Mouse (Mus musculus): ENCODE data around the gene Matn1. TPM values are rescaled to one million over a fixed set of nuclear protein-coding genes. Genes with fewer than 3 reads are reported as not detected.

Matn1 gene
- polyA plus RNA-seq, 1 experiment, result 0.14 TPM

GRCm38 (mm10) chr4:130915006-130915667, 29.0 kb upstream of the Matn1 start:
- no peak for TF ChIP-seq POLR2A (IDR thresholded peaks at IDR 0.05; ENCODE audit: borderline replicate concordance, extremely low read depth, low read depth, low read length)
- TF ChIP-seq CTCF (IDR thresholded peaks at IDR 0.05; ENCODE audit: insufficient read depth, low read length), result no peak
- Histone ChIP-seq H3K4me1 (ENCODE audit: control insufficient read depth, insufficient read depth, low read length) (no peaks in the 10 kb centered on the region; the same call in 1 of the 2 replicates), H3K4me3 (replicated peaks; ENCODE audit: extremely low read depth, low read depth, low read length) (peak overlapping the region; percentile 59)
- DNase-seq, result no peak
- 38% methylated on average over 12 of the region's 12 CpGs for WGBS

DNA sequence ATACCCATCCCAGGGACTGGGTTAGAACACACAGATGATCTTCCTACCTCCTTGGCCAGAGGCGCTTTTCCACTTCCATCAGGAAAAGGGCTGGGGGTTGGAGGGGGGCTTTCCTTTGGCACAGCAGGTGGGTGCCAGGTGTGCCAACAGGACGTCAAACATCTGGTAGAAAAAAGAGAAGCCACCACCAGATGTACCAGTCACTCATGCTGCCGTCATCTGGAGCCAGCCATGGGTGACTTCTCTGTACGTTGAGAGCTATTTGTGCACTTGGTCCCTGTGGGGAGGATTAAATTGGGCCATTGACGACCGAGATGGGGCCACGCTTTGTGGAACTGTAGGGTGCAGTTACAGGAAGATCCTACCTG, 28.5 kb upstream of the Matn1 start:
- no peak for TF ChIP-seq POLR2A (IDR thresholded peaks at IDR 0.05; ENCODE audit: borderline replicate concordance, extremely low read depth, low read depth, low read length)
- H3K4me3 ChIP-seq (replicated peaks; ENCODE audit: extremely low read depth, low read depth, low read length), result no peak overlapping the region
- 60% methylated on average over 7 of the region's 7 CpGs for WGBS
- DNase-seq, result no peak
- no peaks in the 10 kb centered on the region; the same call in 1 of the 2 replicates for H3K4me1 ChIP-seq (ENCODE audit: control insufficient read depth, insufficient read depth, low read length)

- Histone ChIP-seq H3K4me1 (ENCODE audit: control insufficient read depth, insufficient read depth, low read length) (no peaks in the 10 kb centered on the region; the same call in 1 of the 2 replicates), H3K4me3 (replicated peaks; ENCODE audit: extremely low read depth, low read depth, low read length) (no peak overlapping the region)
- WGBS, result 74% methylated on average over 7 of the region's 7 CpGs
These were observed 27.5 kb upstream of the Matn1 start for GRCm38 (mm10) chr4:130916639-130917038.

GRCm38 (mm10) chr4:130917564-130917963, 26.6 kb upstream of the Matn1 start:
- Histone ChIP-seq H3K4me3 (replicated peaks; ENCODE audit: extremely low read depth, low read depth, low read length) (no peak overlapping the region), H3K4me1 (ENCODE audit: control insufficient read depth, insufficient read depth, low read length) (no peaks in the 10 kb centered on the region; the same call in 1 of the 2 replicates)
- TF ChIP-seq CTCF (IDR thresholded peaks at IDR 0.05; ENCODE audit: insufficient read depth, low read length), result no peak
- TF ChIP-seq POLR2A (IDR thresholded peaks at IDR 0.05; ENCODE audit: borderline replicate concordance, extremely low read depth, low read depth, low read length), result no peak
- no peak for DNase-seq
- 49% methylated on average over 4 of the region's 4 CpGs for WGBS

More at GRCm38 (mm10) chr4:130916639-130917038, 27.5 kb upstream of the Matn1 start:
- TF ChIP-seq CTCF (IDR thresholded peaks at IDR 0.05; ENCODE audit: insufficient read depth, low read length) (no peak), POLR2A (IDR thresholded peaks at IDR 0.05; ENCODE audit: borderline replicate concordance, extremely low read depth, low read depth, low read length) (no peak)
- DNase-seq, result no peak

- Histone ChIP-seq H3K4me1 (ENCODE audit: control insufficient read depth, insufficient read depth, low read length) (no peaks in the 10 kb centered on the region; the same call in 1 of the 2 replicates), H3K4me3 (replicated peaks; ENCODE audit: extremely low read depth, low read depth, low read length) (no peak overlapping the region)
- TF ChIP-seq CTCF (IDR thresholded peaks at IDR 0.05; ENCODE audit: insufficient read depth, low read length) (no peak), POLR2A (IDR thresholded peaks at IDR 0.05; ENCODE audit: borderline replicate concordance, extremely low read depth, low read depth, low read length) (no peak)
- DNase-seq, result no peak
- WGBS, result 62% methylated on average over 10 of the region's 10 CpGs
These were observed 25.1 kb upstream of the Matn1 start for GRCm38 (mm10) chr4:130918805-130919749.

DNA sequence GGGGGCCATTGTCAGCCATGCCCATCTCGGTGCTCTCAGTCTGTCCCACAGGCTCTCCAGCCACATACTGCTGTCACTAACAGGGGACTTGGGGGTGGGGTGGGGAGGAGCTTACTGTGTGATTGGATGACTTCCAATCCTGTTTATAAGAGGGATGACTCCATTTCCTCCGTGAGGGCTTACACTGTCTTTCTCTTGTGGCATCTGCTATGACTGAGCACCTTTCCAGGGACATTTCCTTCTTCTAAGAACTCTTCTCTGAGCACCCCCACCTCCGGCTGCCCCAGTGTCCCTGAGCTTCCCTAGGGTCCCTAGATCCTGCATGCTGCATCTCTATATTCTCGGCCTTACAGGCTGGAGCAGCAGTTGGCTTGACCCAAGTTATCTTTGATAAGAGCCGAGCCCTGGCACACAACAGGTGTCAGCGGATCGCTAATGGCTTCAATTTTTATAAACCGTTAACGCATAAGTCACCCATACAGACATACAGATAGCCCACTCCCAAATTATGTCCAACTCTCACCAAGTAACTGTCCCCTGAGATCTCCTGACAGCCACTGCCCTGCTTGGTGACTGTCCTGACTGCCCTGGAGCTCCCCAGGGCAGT, 24.3 kb upstream of the Matn1 start:
- 49% methylated on average over 9 of the region's 9 CpGs for WGBS
- no peak for DNase-seq
- TF ChIP-seq CTCF (IDR thresholded peaks at IDR 0.05; ENCODE audit: insufficient read depth, low read length) (no peak), POLR2A (IDR thresholded peaks at IDR 0.05; ENCODE audit: borderline replicate concordance, extremely low read depth, low read depth, low read length) (no peak)
- no peak overlapping the region for H3K4me3 ChIP-seq (replicated peaks; ENCODE audit: extremely low read depth, low read depth, low read length)
- no peaks in the 10 kb centered on the region; the same call in 1 of the 2 replicates for H3K4me1 ChIP-seq (ENCODE audit: control insufficient read depth, insufficient read depth, low read length)

- no peak overlapping the region for H3K4me3 ChIP-seq (replicated peaks; ENCODE audit: extremely low read depth, low read depth, low read length)
These were observed 23.1 kb upstream of the Matn1 start for GRCm38 (mm10) chr4:130920951-130921693.

DNA sequence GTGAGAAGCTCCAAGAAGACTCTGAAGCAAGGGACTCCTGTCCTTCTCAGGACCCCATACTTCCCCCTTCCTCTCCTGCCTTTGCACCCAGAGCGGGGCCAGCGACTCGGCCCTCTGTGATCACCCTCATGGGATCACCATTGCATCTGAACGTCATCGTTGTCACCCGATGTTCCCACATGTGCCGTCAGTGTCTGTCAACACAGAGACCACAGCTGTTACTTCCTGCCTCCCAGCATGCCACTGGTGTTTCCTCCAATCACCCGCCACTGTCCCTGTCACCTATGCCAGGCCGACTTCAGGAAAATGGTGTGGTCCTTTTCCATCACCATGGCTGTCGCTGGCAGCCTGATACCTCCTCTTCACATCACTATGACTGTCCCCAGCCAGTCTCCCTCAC, 22.2 kb upstream of the Matn1 start:
- WGBS, result 46% methylated on average over 10 of the region's 10 CpGs
- H3K4me1 ChIP-seq (ENCODE audit: control insufficient read depth, insufficient read depth, low read length), result no peaks in the 10 kb centered on the region; the same call in 1 of the 2 replicates
- TF ChIP-seq CTCF (IDR thresholded peaks at IDR 0.05; ENCODE audit: insufficient read depth, low read length), result no peak
- no peak for TF ChIP-seq POLR2A (IDR thresholded peaks at IDR 0.05; ENCODE audit: borderline replicate concordance, extremely low read depth, low read depth, low read length)
- DNase-seq, result no peak
- H3K4me3 ChIP-seq (replicated peaks; ENCODE audit: extremely low read depth, low read depth, low read length), result no peak overlapping the region

More at GRCm38 (mm10) chr4:130920951-130921693, 23.1 kb upstream of the Matn1 start:
- H3K4me1 ChIP-seq (ENCODE audit: control insufficient read depth, insufficient read depth, low read length), result no peaks in the 10 kb centered on the region; the same call in 1 of the 2 replicates
- TF ChIP-seq CTCF (IDR thresholded peaks at IDR 0.05; ENCODE audit: insufficient read depth, low read length), result no peak
- TF ChIP-seq POLR2A (IDR thresholded peaks at IDR 0.05; ENCODE audit: borderline replicate concordance, extremely low read depth, low read depth, low read length), result no peak
- no peak for DNase-seq
- 36% methylated on average over 12 of the region's 12 CpGs for WGBS

DNA sequence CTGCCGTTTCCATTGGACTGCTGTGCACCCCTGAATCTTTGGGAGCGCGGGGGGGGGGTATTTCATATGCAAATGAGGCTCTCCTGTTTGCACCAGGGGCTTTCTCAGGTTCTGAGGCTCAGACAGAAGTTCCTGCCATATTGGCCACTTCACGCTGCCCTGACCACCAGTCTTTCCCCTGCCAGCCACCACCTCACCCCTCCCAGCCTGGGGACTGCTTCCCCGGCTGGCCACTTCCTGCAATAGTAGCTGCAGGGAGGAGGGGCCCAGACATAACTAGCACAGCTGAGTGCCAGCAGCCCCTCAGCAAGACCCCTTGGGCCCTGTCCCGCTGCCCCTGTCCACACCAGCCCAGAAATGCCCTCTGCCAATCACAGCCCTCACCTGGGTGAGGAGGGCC, 17.9 kb upstream of the Matn1 start:
- WGBS, result 42% methylated on average over 6 of the region's 6 CpGs
- no peak for DNase-seq
- no peak for TF ChIP-seq POLR2A (IDR thresholded peaks at IDR 0.05; ENCODE audit: borderline replicate concordance, extremely low read depth, low read depth, low read length)
- TF ChIP-seq CTCF (IDR thresholded peaks at IDR 0.05; ENCODE audit: insufficient read depth, low read length), result no peak
- Histone ChIP-seq H3K4me1 (ENCODE audit: control insufficient read depth, insufficient read depth, low read length) (no peaks in the 10 kb centered on the region), H3K4me3 (replicated peaks; ENCODE audit: extremely low read depth, low read depth, low read length) (no peak overlapping the region)

Data from lung, adult 2 months (tissue).